Mouse (Mus musculus) skeletal muscle tissue, adult 2 months (tissue): ENCODE measurements around the gene Gtf2a1.
A peak's percentile ranks its signal among the peaks of the same experiment; 100 is the strongest.
"Not testable (repeated sequence)": the region's sequence is repeated elsewhere in the genome, so short reads cannot be mapped to it uniquely, and the experiment has no call there.

Experiments used
- DNase-seq: peaks from one replicate; pipeline ENCODE4 v3.0.0-alpha.2; 2012; ENCODE audit warnings: low read depth, low spot score

Gene Gtf2a1

DNA sequence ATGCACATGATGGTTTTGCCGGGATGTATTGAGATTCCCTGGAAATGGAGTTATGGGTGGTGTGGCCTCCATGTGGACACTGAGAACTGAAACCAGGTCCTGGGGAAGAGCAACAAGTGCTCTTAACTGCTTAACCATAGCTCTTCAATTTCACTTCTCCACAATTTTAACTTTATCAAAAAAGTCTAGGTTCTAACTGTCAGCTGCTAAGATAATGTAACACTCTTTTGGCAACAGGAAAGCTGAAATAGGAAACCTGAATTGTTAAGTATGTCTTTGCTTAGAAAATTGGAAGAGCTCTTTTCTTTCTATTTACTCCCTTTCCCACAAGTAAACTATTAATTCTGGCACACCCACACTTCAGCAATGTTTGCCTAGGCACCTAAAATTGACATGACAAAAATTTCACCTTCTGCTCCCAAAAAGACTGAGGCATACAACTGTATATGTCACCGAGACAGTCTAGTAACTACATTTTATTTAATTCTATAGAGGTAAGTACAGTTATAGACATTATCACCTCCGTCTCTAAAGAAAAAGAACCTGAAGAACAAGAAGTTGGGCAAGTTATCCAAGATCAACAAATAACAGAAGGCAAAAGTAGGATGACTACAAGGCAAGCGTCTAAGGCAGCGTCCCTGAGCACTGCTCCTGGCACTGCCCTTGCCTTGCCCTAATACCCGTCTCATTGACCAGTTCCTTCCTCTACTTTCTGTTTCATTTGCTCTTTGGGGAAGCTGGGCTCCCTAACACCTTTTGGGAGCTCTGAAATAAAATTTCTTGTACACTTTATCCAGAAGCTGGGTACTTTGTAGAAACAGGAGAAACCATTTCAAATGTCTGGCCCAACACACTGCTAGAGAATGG, 8.8 kb downstream of the Gtf2a1 start:
- no peak for DNase-seq

DNA sequence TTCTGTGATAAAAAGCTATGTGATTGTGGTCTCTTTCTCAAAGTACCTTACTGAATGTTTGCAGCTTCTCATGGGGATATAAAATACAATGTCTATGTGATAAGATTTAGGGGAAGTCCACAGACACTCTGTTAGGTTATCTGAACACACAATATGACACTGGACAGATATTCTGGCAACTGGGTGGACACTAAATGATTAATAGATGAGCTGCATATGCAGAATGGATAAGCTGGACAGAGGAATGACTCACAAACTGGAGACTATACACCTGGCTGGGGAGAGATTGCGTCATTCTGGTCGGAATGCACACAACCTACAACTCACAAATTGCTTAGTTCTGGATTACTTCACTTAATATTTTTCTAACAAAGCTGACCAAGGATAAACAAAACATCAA, 10.6 kb downstream of the Gtf2a1 start:
- no peak for DNase-seq

- no peak for DNase-seq
Observed at GRCm38 (mm10) chr12:91571708-91572107, 18.6 kb downstream of the Gtf2a1 start.

GRCm38 (mm10) chr12:91569255-91569654, 21.0 kb downstream of the Gtf2a1 start:
- DNase-seq, result no peak

DNA sequence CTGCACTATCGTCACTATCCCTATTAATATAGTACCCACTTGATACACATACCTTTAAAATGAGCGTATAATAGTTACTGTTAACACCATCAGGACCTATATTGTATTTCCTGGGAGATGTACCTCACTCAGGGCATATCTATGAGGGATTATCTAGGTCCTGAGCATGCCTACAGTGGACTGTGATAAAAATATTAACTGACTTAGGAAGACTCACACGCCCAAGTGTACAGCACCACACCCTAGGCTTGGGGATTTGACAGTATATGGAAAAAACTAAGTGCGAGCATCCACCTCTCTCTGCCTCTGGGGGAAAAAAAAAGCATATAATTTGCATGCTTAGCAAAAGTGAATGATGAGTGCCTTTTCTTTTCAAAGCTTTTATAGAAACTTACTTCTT, 23.1 kb downstream of the Gtf2a1 start:
- DNase-seq, result no peak

DNA sequence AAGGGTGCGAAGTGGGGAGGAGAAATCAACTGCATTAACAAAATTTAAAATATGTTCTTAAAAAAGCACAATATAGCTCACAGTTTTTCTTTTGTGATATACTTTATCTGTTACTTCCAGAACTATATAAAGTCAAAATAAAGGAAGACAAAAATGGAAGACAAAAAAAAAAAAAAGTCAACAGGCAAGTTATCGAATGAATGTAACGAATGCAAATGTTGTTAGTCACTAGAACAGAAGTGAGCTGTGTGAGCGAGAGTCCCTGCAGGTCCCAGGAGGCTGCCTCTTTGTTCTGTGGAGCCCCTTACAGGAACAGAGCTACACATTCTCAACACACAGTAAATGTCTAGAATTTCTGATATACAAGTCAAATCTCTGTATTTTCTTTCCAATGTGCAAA, 32.1 kb downstream of the Gtf2a1 start:
- not testable (repeated sequence) for DNase-seq

DNA sequence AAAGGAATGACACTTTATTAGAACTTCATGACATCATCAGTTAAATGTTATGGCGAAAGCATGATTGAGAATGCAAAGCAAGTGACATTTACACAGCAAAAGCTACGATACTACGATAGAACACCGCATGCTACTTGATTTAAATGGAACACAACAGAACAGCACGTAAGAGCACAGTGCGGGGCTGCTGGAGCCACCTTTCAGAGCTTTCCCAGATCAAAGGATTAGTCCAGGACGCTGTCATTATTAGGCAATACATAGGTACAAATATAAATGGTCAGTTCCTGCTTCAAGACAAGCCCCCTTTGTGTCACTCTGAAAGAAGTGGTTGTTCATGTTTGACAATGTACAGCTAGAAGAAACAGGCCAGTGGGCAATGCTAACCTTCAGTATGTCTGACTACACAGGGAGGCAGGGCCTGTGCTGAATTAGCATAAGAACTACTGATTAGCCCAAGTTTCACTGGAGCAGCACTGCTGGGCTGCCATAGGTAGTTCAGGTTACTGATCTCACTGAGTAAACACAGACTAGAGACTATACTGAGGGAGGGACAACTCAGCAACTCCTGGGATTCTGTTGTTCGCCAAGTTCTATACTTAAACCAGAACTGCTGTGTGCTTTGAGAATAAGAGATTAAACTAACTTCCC, 32.8 kb downstream of the Gtf2a1 start:
- DNase-seq, result not testable (repeated sequence)

GRCm38 (mm10) chr12:91551773-91552526, 38.3 kb downstream of the Gtf2a1 start:
- peak; percentile 20 for DNase-seq

GRCm38 (mm10) chr12:91549471-91549870, 40.8 kb downstream of the Gtf2a1 start:
- DNase-seq, result no peak

- no peak for DNase-seq
Observed at GRCm38 (mm10) chr12:91540202-91540601, 50.1 kb downstream of the Gtf2a1 start.

GRCm38 (mm10) chr12:91534514-91534913, 55.8 kb downstream of the Gtf2a1 start:
- DNase-seq, result peak; percentile 7

DNA sequence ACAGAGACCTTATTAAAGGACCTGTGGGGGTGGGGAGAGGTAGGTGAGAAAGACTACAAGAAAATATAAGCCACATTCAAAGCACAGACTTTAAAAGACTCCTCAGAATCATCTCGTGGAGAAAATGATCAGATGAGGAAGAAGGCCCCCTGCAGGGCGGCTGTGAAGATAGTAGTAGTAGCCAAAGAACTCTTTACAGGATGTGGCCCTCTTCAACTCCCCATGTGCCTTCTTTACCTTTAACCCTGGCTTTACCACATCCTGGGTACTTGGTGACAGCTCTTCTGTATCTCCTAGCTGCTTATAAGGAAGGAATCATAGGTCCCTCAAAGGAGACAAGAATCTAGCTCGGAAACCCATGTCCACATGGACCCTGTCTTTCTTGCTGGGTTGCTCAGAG, 66.7 kb downstream of the Gtf2a1 start:
- DNase-seq, result no peak

DNA sequence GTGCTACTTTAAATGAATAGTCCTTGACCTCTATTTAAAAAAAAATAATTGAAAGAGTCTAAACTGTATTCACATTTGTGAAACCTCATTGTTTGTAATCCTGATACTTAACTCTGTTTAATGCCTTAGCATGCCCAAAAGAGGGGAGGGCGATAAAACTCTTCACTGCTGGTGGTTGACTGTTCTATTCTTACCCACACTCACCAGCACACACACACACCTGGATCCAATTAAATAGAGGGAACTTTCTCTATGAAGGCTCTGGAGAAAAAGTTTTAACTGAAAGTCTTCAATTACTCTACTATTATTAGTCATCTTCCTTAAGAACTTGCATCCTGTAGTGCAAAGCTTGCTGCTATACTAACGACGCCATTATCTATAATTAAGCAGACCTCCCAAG, 72.5 kb downstream of the Gtf2a1 start:
- DNase-seq, result no peak

DNA sequence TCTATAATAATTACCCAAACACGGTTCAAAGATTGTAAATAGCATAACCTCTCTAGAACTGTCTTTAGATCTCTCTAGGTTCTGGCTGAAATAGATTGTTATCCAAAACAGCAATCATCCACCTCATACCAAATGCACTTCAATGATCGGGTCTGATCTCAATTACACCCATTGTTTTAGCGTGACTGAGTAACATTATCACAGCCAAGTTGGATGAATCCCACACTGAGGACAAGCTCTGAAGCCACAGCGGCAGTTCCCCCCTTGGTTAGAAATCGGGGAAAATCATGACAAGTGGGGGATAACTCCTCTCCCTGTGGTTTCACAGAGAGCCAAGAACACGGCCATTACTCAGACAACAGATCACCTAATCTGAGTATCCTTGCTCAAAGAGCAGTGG, 76.3 kb downstream of the Gtf2a1 start:
- no peak for DNase-seq

DNA sequence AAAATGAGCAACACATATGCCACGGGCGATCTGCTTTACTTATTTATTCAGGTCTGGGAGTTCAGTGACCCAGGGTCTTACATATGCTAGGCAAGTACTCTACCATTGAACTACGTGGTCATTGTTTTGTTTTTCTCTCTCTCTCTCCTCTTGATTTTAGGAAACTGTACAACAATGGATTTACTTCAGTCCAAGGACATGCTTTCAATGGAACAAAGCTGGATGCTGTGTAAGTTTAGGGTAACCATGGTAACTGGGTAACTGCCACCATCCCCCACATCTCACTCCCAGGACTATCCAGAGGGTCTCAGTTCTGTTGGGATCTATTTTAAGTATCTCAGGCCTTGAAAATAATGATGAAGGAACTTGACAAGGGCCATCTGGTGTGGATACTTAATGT, 78.5 kb downstream of the Gtf2a1 start:
- DNase-seq, result no peak
